In genomic region chr2:36276454-36276853, GRCm38 (mm10) we compare ENCODE assay signal across 9 mouse cellular contexts. TPM values are rescaled to one million over a fixed set of nuclear protein-coding genes. Genes with fewer than 3 reads are reported as not detected.
DNase-seq lines count a peak whose midpoint lies in the region; ATAC-seq lines count a peak whose summit lies in the region.
"Had no signal": no experiment of that assay in that cellular context is flagged by ENCODE, and none has a peak within 500 bp of the region (broad histone marks: within the 10 kb centered on the region; RNA-seq: fewer than 3 reads in every experiment).

No protein-coding gene starts in this region.

- no peak overlapping the region for H3K4me3 ChIP-seq in heart, embryonic 10.5 days
- no peak overlapping the region for H3K4me3 ChIP-seq in hindbrain, embryonic 11.5 days (ENCODE audit: low read depth, low read length)

- H3K4me2 ChIP-seq in hindbrain, embryonic 11.5 days (replicated peaks; ENCODE audit: low read depth, low read length), result no peak overlapping the region

- peak; percentile 45; the same call in 1 of the 2 replicates for ATAC-seq in hindbrain, embryonic 11.5 days (ENCODE audit: low FRiP score)

- H3K9me3 ChIP-seq in heart, embryonic 10.5 days, result no peaks in the 10 kb centered on the region
- no peaks in the 10 kb centered on the region for H3K9me3 ChIP-seq in hindbrain, embryonic 11.5 days (ENCODE audit: control insufficient read depth, low read length)

- H3K4me1 ChIP-seq in heart, embryonic 10.5 days, result no peaks in the 10 kb centered on the region
- no peaks in the 10 kb centered on the region for H3K4me1 ChIP-seq in hindbrain, embryonic 11.5 days (replicated peaks; ENCODE audit: control insufficient read depth, insufficient read depth, low read length)

- H3K36me3 ChIP-seq in heart, embryonic 10.5 days, result no peaks in the 10 kb centered on the region
- no peaks in the 10 kb centered on the region for H3K36me3 ChIP-seq in hindbrain, embryonic 11.5 days (ENCODE audit: control insufficient read depth, insufficient read depth, low read length)

- 40% methylated on average over 4 of the region's 4 CpGs for WGBS in heart, embryonic 10.5 days
- 45% methylated on average over 4 of the region's 4 CpGs for WGBS in hindbrain, embryonic 11.5 days

- H3K9ac ChIP-seq in hindbrain, embryonic 11.5 days (ENCODE audit: low read depth, low read length), result no peak overlapping the region

- DNase-seq in heart, adult 11 months, result peak; percentile 77
- DNase-seq in heart, embryonic 10.5 days (ENCODE audit: low spot score), result no peak
- DNase-seq in adrenal gland, adult 18-20 months (ENCODE audit: low spot score in 2 of 2), result peak; percentile 51 to 67
- DNase-seq in embryo, embryonic 10.5 days (ENCODE audit: low spot score), result peak; percentile 85
- DNase-seq in hindbrain, embryonic 11.5 days (ENCODE audit: low spot score), result peak; percentile 81
- peak; percentile 8 to 27 for DNase-seq in layer of hippocampus, postnatal 36 days
- DNase-seq in mesoderm, embryonic 11.5 days (ENCODE audit: low read depth, low spot score), result peak; percentile 75
- peak; percentile 61 for DNase-seq in right cerebral cortex, postnatal 4 days

- no peaks in the 10 kb centered on the region for H3K27me3 ChIP-seq in heart, embryonic 10.5 days (ENCODE audit: insufficient read depth, poor library complexity, severe bottlenecking)
- no peaks in the 10 kb centered on the region for H3K27me3 ChIP-seq in hindbrain, embryonic 11.5 days (ENCODE audit: control insufficient read depth, insufficient read depth, low read length)

- H3K27ac ChIP-seq in heart, embryonic 10.5 days, result no peak overlapping the region
- H3K27ac ChIP-seq in hindbrain, embryonic 11.5 days (ENCODE audit: low read depth, low read length), result no peak overlapping the region
- H3K27ac ChIP-seq: macrophage had no signal

RNA-seq across cellular contexts. Expression of gene Ptgs1, which starts 46.2 kb away (rescaled TPM):
- polyA plus RNA-seq in heart, embryonic 10.5 days (2016; fragmentation: Nextera tagmentation; extraction: Ambion mirVana), result 12.2 and 16.4 TPM in 2 replicates
- 10 to 100 TPM; 11.0 to 13.5 TPM for total RNA-seq in adrenal gland, adult 18-20 months (2021)
- 4.2 and 5.6 TPM in 2 replicates for polyA plus RNA-seq in hindbrain, embryonic 11.5 days (2014; fragmentation: Nextera tagmentation; extraction: Ambion mirVana)
- 10 to 100 TPM; 16.1 to 16.9 TPM for total RNA-seq in layer of hippocampus, postnatal 36 days (2021)
